28 mouse cellular contexts compared by ENCODE assay signal in the genomic region with DNA sequence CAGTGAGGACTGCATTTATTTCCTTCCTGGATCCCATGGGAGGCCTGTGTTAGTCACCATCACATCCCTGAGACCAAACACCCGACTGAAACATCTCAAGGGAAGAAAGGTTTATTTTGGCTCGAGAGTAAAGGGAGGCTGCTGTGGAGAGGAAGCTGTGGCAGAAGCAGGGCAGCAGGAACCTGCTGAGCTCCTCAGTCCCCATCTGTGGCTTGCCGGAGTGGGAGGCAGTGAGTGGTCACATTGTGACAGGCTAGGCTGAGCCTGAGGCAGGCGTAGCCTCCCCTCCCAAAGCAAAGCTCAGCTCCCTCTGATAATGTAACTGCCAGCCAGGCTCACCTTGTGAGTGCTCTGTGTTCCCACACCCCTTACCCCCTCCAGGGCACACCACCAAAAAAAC. TPM values are rescaled to one million over a fixed set of nuclear protein-coding genes. Genes with fewer than 3 reads are reported as not detected.
DNase-seq lines count a peak whose midpoint lies in the region; ATAC-seq and TF ChIP-seq lines count a peak whose summit lies in the region.
"Had no signal": no experiment of that assay in that cellular context is flagged by ENCODE, and none has a peak within 500 bp of the region (broad histone marks: within the 10 kb centered on the region; RNA-seq: fewer than 3 reads in every experiment).

No protein-coding gene starts in this region.

- no peak for TF ChIP-seq CTCF in forebrain, postnatal 0 days (IDR thresholded peaks at IDR 0.05; ENCODE audit: low read depth)

- peaks cover 9% of the 10 kb centered on the region for H3K36me3 ChIP-seq in forebrain, postnatal 0 days (ENCODE audit: insufficient read depth)
- H3K36me3 ChIP-seq in forebrain, embryonic 14.5 days (ENCODE audit: control insufficient read depth, insufficient read depth, low read length): 0 out of 2 replicates have a peak, but pooled peaks cover 2% of the 10 kb centered on the region
- H3K36me3 ChIP-seq in heart, embryonic 12.5 days: peaks cover 25% of the 10 kb centered on the region
- H3K36me3 ChIP-seq: hindbrain, embryonic 13.5 days had no signal

- H3K4me2 ChIP-seq in forebrain, postnatal 0 days (ENCODE audit: low read depth): no peak overlapping the region
- no peak overlapping the region for H3K4me2 ChIP-seq in forebrain, embryonic 14.5 days (ENCODE audit: low read length)
- no peak overlapping the region for H3K4me2 ChIP-seq in heart, embryonic 12.5 days
- H3K4me2 ChIP-seq: embryonic facial prominence, embryonic 13.5 days; forebrain, embryonic 12.5 days; hindbrain, embryonic 13.5 days; intestine, embryonic 15.5 days had no signal

- no peak overlapping the region for H3K27ac ChIP-seq in forebrain, postnatal 0 days (ENCODE audit: low read depth, low read length)
- no peak overlapping the region for H3K27ac ChIP-seq in forebrain, embryonic 14.5 days (ENCODE audit: low read depth, low read length)
- H3K27ac ChIP-seq in heart, embryonic 12.5 days (ENCODE audit: poor library complexity, severe bottlenecking): no peak overlapping the region
- H3K27ac ChIP-seq: embryonic facial prominence, embryonic 10.5 days; embryonic facial prominence, embryonic 13.5 days; forebrain, embryonic 12.5 days; hindbrain, embryonic 10.5 days; hindbrain, embryonic 13.5 days; intestine, embryonic 15.5 days had no signal

- 79% methylated on average over 4 of the region's 4 CpGs for WGBS in forebrain, postnatal 0 days
- WGBS in forebrain, embryonic 14.5 days: 82% methylated on average over 4 of the region's 4 CpGs
- 47% methylated on average over 4 of the region's 4 CpGs for WGBS in heart, embryonic 12.5 days

- no peak overlapping the region for H3K4me3 ChIP-seq in forebrain, postnatal 0 days (ENCODE audit: low read depth, low read length)
- H3K4me3 ChIP-seq in forebrain, embryonic 14.5 days (ENCODE audit: low read depth, low read length): no peak overlapping the region
- no peak overlapping the region for H3K4me3 ChIP-seq in heart, embryonic 12.5 days
- H3K4me3 ChIP-seq: embryonic facial prominence, embryonic 10.5 days; embryonic facial prominence, embryonic 13.5 days; erythroblast, embryonic 14.5 days; forebrain, embryonic 12.5 days; hindbrain, embryonic 10.5 days; hindbrain, embryonic 13.5 days; intestine, embryonic 15.5 days had no signal

- H3K9me3 ChIP-seq in forebrain, postnatal 0 days (ENCODE audit: low read length): no peaks in the 10 kb centered on the region
- no peaks in the 10 kb centered on the region for H3K9me3 ChIP-seq in forebrain, embryonic 14.5 days (replicated peaks; ENCODE audit: control insufficient read depth, low read length)
- H3K9me3 ChIP-seq in heart, embryonic 12.5 days (replicated peaks): no peaks in the 10 kb centered on the region
- H3K9me3 ChIP-seq: embryonic facial prominence, embryonic 10.5 days; embryonic facial prominence, embryonic 13.5 days; forebrain, embryonic 12.5 days; G1E; hindbrain, embryonic 10.5 days; hindbrain, embryonic 13.5 days; intestine, embryonic 15.5 days had no signal

- H3K9ac ChIP-seq in forebrain, postnatal 0 days: no peak overlapping the region
- no peak overlapping the region for H3K9ac ChIP-seq in forebrain, embryonic 14.5 days (ENCODE audit: low read length)
- H3K9ac ChIP-seq in heart, embryonic 12.5 days: no peak overlapping the region
- H3K9ac ChIP-seq: embryonic facial prominence, embryonic 13.5 days; forebrain, embryonic 12.5 days; hindbrain, embryonic 13.5 days; intestine, embryonic 15.5 days had no signal

- no peaks in the 10 kb centered on the region for H3K4me1 ChIP-seq in forebrain, postnatal 0 days (ENCODE audit: insufficient read depth)
- no peaks in the 10 kb centered on the region for H3K4me1 ChIP-seq in forebrain, embryonic 14.5 days (ENCODE audit: control insufficient read depth, insufficient read depth, low read length)
- peaks cover 7% of the 10 kb centered on the region for H3K4me1 ChIP-seq in heart, embryonic 12.5 days (replicated peaks)
- H3K4me1 ChIP-seq: embryonic facial prominence, embryonic 13.5 days; forebrain, embryonic 12.5 days; hindbrain, embryonic 13.5 days; intestine, embryonic 15.5 days had no signal

- no peaks in the 10 kb centered on the region for H3K27me3 ChIP-seq in forebrain, postnatal 0 days (ENCODE audit: insufficient read depth, low read length)
- H3K27me3 ChIP-seq in forebrain, embryonic 14.5 days (replicated peaks; ENCODE audit: control insufficient read depth, insufficient read depth, low read length): no peaks in the 10 kb centered on the region
- no peaks in the 10 kb centered on the region for H3K27me3 ChIP-seq in heart, embryonic 12.5 days (replicated peaks)
- H3K27me3 ChIP-seq: CH12.LX; embryonic facial prominence, embryonic 13.5 days; forebrain, embryonic 12.5 days; hindbrain, embryonic 13.5 days; intestine, embryonic 15.5 days had no signal

- DNase-seq in forebrain, postnatal 0 days: no peak
- no peak for DNase-seq in forebrain, embryonic 14.5 days (ENCODE audit: low spot score)
- DNase-seq in heart, postnatal 4 days: no peak
- DNase-seq in thymus, postnatal 4 days: peak; percentile 4
- DNase-seq in thymus, postnatal 14 days: no peak
- DNase-seq in gastrocnemius, postnatal 25 days: no peak
- DNase-seq: adrenal gland, adult 2 months; adrenal gland, postnatal 14 days; B cell, adult 2 months; cerebellum, adult 11-12 months; cerebellum, adult 8-10 months; cerebellum, postnatal 10 days; cerebellum, postnatal 36 days; embryo, embryonic 11 days; gastrocnemius, postnatal 10 days; heart, adult 18-20 months had no signal

- ATAC-seq in forebrain, postnatal 0 days: peak; percentile 38; the same call in 1 of the 2 replicates
- ATAC-seq in forebrain, embryonic 14.5 days: no peak
- ATAC-seq in heart, embryonic 12.5 days (ENCODE audit: insufficient number of reproducible peaks, low FRiP score): 0 out of 2 replicates have a peak, but pooled peaks have one; percentile 25
- ATAC-seq: forebrain, embryonic 16.5 days; hindbrain, embryonic 16.5 days; intestine, embryonic 15.5 days had no signal

RNA-seq across cellular contexts. Expression of gene Acp6, which starts 8.5 kb away (rescaled TPM):
- total RNA-seq in forebrain, postnatal 0 days (2014; rRNA removed): 17.4 and 19.1 TPM in 2 replicates
- 11.2 and 11.3 TPM in 2 replicates for polyA plus RNA-seq in forebrain, postnatal 0 days (2015; fragmentation: Nextera tagmentation; extraction: Ambion mirVana)
- polyA plus RNA-seq in forebrain, embryonic 14.5 days (2014; fragmentation: Nextera tagmentation; extraction: Ambion mirVana): 15.6 and 20.4 TPM in 2 replicates
- 60.5 and 61.7 TPM in 2 replicates for polyA plus RNA-seq in heart, embryonic 12.5 days (2016; fragmentation: Nextera tagmentation; extraction: Ambion mirVana)
- total RNA-seq in heart, postnatal 4 days (2021): 10 to 100 TPM; 32.5 to 33.8 TPM
- 10 to 100 TPM; 19.4 to 22.0 TPM for total RNA-seq in gastrocnemius, postnatal 25 days (2021)
